Mouse (Mus musculus) CH12.LX (cell line): ENCODE results near the gene Zfp579.

Source experiments
- CTCF ChIP-seq, 2 experiments: IDR thresholded peaks in 1 of 2; conservative IDR thresholded peaks in 1 of 2; 2 replicates each; pipeline ENCODE4 v1.5.1; 2011 to 2012; ENCODE audit warnings: low read depth in 2 of 2, low read length in 2 of 2, improper control_type of control experiment in 1 of 2, inconsistent platforms in 1 of 2, mild to moderate bottlenecking in 1 of 2, moderate library complexity in 1 of 2
- ELF1 ChIP-seq: IDR thresholded peaks from 2 replicates; pipeline ENCODE4 v1.6.1; 2014; ENCODE audit warnings: low read depth, mild to moderate bottlenecking, inconsistent platforms, low read length, improper control_type of control experiment
- KAT2A ChIP-seq: IDR thresholded peaks from 2 replicates; pipeline ENCODE4 v1.6.1; 2012; ENCODE audit warnings: low read length, improper control_type of control experiment, inconsistent platforms; ENCODE audit not compliant: insufficient replicate concordance
- MAX ChIP-seq: IDR thresholded peaks from 2 replicates; pipeline ENCODE4 v1.6.1; 2011; ENCODE audit warnings: low read length, improper control_type of control experiment
- ZC3H11A ChIP-seq: IDR thresholded peaks from 2 replicates; pipeline ENCODE4 v1.6.1; 2012; ENCODE audit warnings: low read depth, mild to moderate bottlenecking, inconsistent platforms, low read length, improper control_type of control experiment

DNA sequence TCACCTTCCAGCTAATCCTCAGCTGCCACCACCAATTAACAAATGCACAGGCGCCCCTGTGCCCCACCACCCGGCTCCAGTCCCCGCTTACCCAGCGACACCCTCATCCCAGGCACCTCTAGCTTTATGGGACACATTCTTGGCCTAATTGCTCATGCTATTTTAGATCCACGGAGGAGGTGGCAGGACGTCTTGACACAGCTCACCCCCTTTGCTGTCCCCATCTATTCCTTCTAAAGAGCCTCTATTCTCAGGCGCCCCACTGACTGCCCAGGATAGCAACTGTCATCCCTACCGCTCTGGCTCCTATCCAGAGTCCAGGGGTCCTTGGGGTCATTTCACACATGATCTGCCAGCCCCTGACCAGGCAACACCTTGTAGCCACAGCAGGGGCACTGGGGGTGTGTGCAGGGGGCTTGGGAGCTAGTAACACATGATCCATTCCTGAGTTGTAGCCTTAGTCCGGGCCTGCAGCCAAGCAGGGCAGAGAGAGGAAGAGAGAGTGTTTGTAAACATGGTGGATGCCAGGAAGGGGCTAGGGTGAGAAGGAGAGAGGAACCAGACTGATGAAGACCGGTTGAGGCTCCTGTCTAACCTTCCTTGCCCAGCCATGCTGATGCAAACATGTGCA, 42.0 kb downstream of the Zfp579 start:
- TF ChIP-seq ELF1 (no peak), CTCF (conservative IDR thresholded peaks at IDR 0.05 in 1 of 2, IDR thresholded peaks at IDR 0.05 in 1 of 2; ENCODE audit: low read depth in 2 of 2, low read length in 2 of 2) (no peak), ZC3H11A (no peak), MAX (no peak), KAT2A (no peak)
